Comparison of ENCODE assay signal across 24 mouse cellular contexts in genomic region chr14:54699586-54699985, GRCm38 (mm10). TPM values are rescaled to one million over a fixed set of nuclear protein-coding genes. Genes with fewer than 3 reads are reported as not detected.
DNase-seq lines count a peak whose midpoint lies in the region; ATAC-seq and TF ChIP-seq lines count a peak whose summit lies in the region.
"Had no signal": no experiment of that assay in that cellular context is flagged by ENCODE, and none has a peak within 500 bp of the region (broad histone marks: within the 10 kb centered on the region; RNA-seq: fewer than 3 reads in every experiment).

No protein-coding gene starts in this region.

- 38% methylated on average over 3 of the region's 3 CpGs for WGBS in heart, embryonic 13.5 days

- no peak overlapping the region for H3K27ac ChIP-seq in heart, embryonic 13.5 days (replicated peaks)
- H3K27ac ChIP-seq in gastrocnemius, adult 2 months: no peak overlapping the region
- H3K27ac ChIP-seq: embryonic facial prominence, embryonic 13.5 days; embryonic facial prominence, embryonic 15.5 days; forebrain, embryonic 10.5 days; forebrain, embryonic 13.5 days; forebrain, embryonic 15.5 days had no signal

- peaks cover 8% of the 10 kb centered on the region for H3K4me1 ChIP-seq in heart, embryonic 13.5 days
- H3K4me1 ChIP-seq: embryonic facial prominence, embryonic 13.5 days; embryonic facial prominence, embryonic 15.5 days; forebrain, embryonic 10.5 days; forebrain, embryonic 13.5 days; forebrain, embryonic 15.5 days had no signal

- no peak for ATAC-seq in heart, embryonic 13.5 days (ENCODE audit: extremely low read depth, insufficient number of reproducible peaks, low FRiP score, low TSS enrichment)
- ATAC-seq: forebrain, embryonic 13.5 days; forebrain, embryonic 15.5 days had no signal

- intact Hi-C loops in heart, postnatal 10 days (cut with DNase I): no loop called here
- intact Hi-C loops in gastrocnemius, adult 2 months (cut with DNase I): no loop called here

- no peak overlapping the region for H3K4me3 ChIP-seq in heart, embryonic 13.5 days
- H3K4me3 ChIP-seq in gastrocnemius, adult 2 months: no peak overlapping the region
- H3K4me3 ChIP-seq: embryonic facial prominence, embryonic 13.5 days; embryonic facial prominence, embryonic 15.5 days; erythroblast, embryonic 14.5 days; forebrain, embryonic 10.5 days; forebrain, embryonic 13.5 days; forebrain, embryonic 15.5 days had no signal

- H3K36me3 ChIP-seq in heart, embryonic 13.5 days: no peaks in the 10 kb centered on the region
- H3K36me3 ChIP-seq: embryonic facial prominence, embryonic 13.5 days; embryonic facial prominence, embryonic 15.5 days; forebrain, embryonic 10.5 days; forebrain, embryonic 15.5 days had no signal

- 0 out of 2 replicates have a peak overlapping the region, but pooled peaks have one; percentile 14 for H3K9ac ChIP-seq in heart, embryonic 13.5 days
- H3K9ac ChIP-seq: embryonic facial prominence, embryonic 13.5 days; embryonic facial prominence, embryonic 15.5 days; forebrain, embryonic 13.5 days; forebrain, embryonic 15.5 days had no signal

- no peak for TF ChIP-seq CTCF in gastrocnemius, adult 2 months (IDR thresholded peaks at IDR 0.05)

- no peaks in the 10 kb centered on the region for H3K9me3 ChIP-seq in heart, embryonic 13.5 days
- H3K9me3 ChIP-seq: embryonic facial prominence, embryonic 13.5 days; embryonic facial prominence, embryonic 15.5 days; forebrain, embryonic 10.5 days; forebrain, embryonic 13.5 days; forebrain, embryonic 15.5 days; G1E had no signal

- no peak overlapping the region for H3K4me2 ChIP-seq in heart, embryonic 13.5 days
- H3K4me2 ChIP-seq: embryonic facial prominence, embryonic 13.5 days; embryonic facial prominence, embryonic 15.5 days; forebrain, embryonic 13.5 days; forebrain, embryonic 15.5 days had no signal

- H3K27me3 ChIP-seq in heart, embryonic 13.5 days (replicated peaks): peaks cover 25% of the 10 kb centered on the region; the same call in 1 of the 2 replicates
- H3K27me3 ChIP-seq: forebrain, embryonic 15.5 days had no signal

- no peak for DNase-seq in heart, postnatal 10 days
- peak; percentile 82 for DNase-seq in R1 (ENCODE audit: low read depth, low spot score)
- no peak for DNase-seq in MN1 (ENCODE audit: low spot score)
- no peak for DNase-seq in gastrocnemius, adult 2 months
- DNase-seq: adrenal gland, adult 2 months; adrenal gland, postnatal 10 days; adrenal gland, postnatal 25 days; cerebellum, adult 11 months; cerebellum, adult 18-20 months; cerebellum, adult 8-10 months; cerebellum, adult 9-11 months; cerebellum, postnatal 14 days; cerebellum, postnatal 36 days; embryo, embryonic 11 days had no signal

RNA-seq across cellular contexts. Expression of gene Gm29776, which starts 1.0 kb away (rescaled TPM):
- polyA plus RNA-seq in heart, embryonic 13.5 days (2015; fragmentation: Nextera tagmentation; extraction: Ambion mirVana): 0.16 and 0.18 TPM in 2 replicates
- total RNA-seq in heart, postnatal 10 days (2021): under 1 TPM; 0.10 TPM
- total RNA-seq in gastrocnemius, adult 2 months (2021): not detected
- total RNA-seq: adrenal gland, adult 2 months; adrenal gland, postnatal 10 days; adrenal gland, postnatal 25 days had no signal
- polyA plus RNA-seq: C2C12; erythroblast, embryonic 14.5 days; forebrain, embryonic 10.5 days; forebrain, embryonic 13.5 days; G1E had no signal

RNA-seq across cellular contexts. Expression of gene Cebpe, which starts 12.4 kb away (rescaled TPM):
- 0.11 TPM in 1 of 2 replicates, not detected in the other for polyA plus RNA-seq in heart, embryonic 13.5 days (2015; fragmentation: Nextera tagmentation; extraction: Ambion mirVana)
- total RNA-seq in heart, postnatal 10 days (2021): not detected
- not detected for total RNA-seq in gastrocnemius, adult 2 months (2021)
- total RNA-seq: adrenal gland, adult 2 months; adrenal gland, postnatal 25 days had no signal
- polyA plus RNA-seq: C2C12; embryonic facial prominence, embryonic 13.5 days; embryonic facial prominence, embryonic 15.5 days; forebrain, embryonic 10.5 days; forebrain, embryonic 13.5 days; forebrain, embryonic 15.5 days; frontal cortex, adult 2 months had no signal

RNA-seq across cellular contexts. Expression of gene Acin1, which starts 12.9 kb away (rescaled TPM):
- 81.2 and 85.3 TPM in 2 replicates for polyA plus RNA-seq in heart, embryonic 13.5 days (2015; fragmentation: Nextera tagmentation; extraction: Ambion mirVana)
- total RNA-seq in heart, postnatal 10 days (2021): 100 to 1,000 TPM; 104 to 114 TPM
- total RNA-seq in gastrocnemius, adult 2 months (2021): 10 to 100 TPM; 75.5 to 81.7 TPM

RNA-seq across cellular contexts. Expression of gene 1700123O20Rik, which starts 13.6 kb away (rescaled TPM):
- 48.1 and 49.2 TPM in 2 replicates for polyA plus RNA-seq in heart, embryonic 13.5 days (2015; fragmentation: Nextera tagmentation; extraction: Ambion mirVana)
- 10 to 100 TPM; 19.8 to 21.9 TPM for total RNA-seq in heart, postnatal 10 days (2021)
- total RNA-seq in gastrocnemius, adult 2 months (2021): 10 to 100 TPM in 1 of 2 experiments, 1 to 10 TPM in 1; 7.0 to 11.0 TPM

RNA-seq across cellular contexts. Expression of gene Cdh24, which starts 58.4 kb away (rescaled TPM):
- 1.7 and 2.1 TPM in 2 replicates for polyA plus RNA-seq in heart, embryonic 13.5 days (2015; fragmentation: Nextera tagmentation; extraction: Ambion mirVana)
- 1 to 10 TPM; 1.3 TPM for total RNA-seq in heart, postnatal 10 days (2021)
- total RNA-seq in gastrocnemius, adult 2 months (2021): under 1 TPM; 0.46 to 0.53 TPM
